Mouse (Mus musculus) C2C12 (cell line): Measurements from ENCODE around the gene Itgb6. TPM values are rescaled to one million over a fixed set of nuclear protein-coding genes. Genes with fewer than 3 reads are reported as not detected.

Experiments
- H3K27me3 ChIP-seq: one replicate; pipeline ENCODE4 v1.6.1; 2011; ENCODE audit not compliant: control insufficient read depth, insufficient read depth, insufficient read length
- H3K36me3 ChIP-seq: one replicate; pipeline ENCODE4 v1.6.1; 2011; ENCODE audit not compliant: control insufficient read depth, insufficient read depth
- H3K4me3 ChIP-seq: one replicate; pipeline ENCODE4 v1.5.1; 2011; ENCODE audit warnings: mild to moderate bottlenecking, control low read depth; ENCODE audit not compliant: poor library complexity, insufficient read depth, severe bottlenecking
- H3K79me2 ChIP-seq: one replicate; pipeline ENCODE4 v1.6.1; 2011; ENCODE audit not compliant: control insufficient read depth, insufficient read depth
- H3K79me3 ChIP-seq: one replicate; pipeline ENCODE4 v1.6.1; 2011; ENCODE audit warnings: low read depth, control low read depth
- H3ac ChIP-seq: one replicate; pipeline ENCODE3; 2011; ENCODE audit warnings: low read depth; ENCODE audit not compliant: control insufficient read depth, insufficient read length
- CEBPB ChIP-seq: IDR thresholded peaks from one replicate; pipeline ENCODE4 v1.6.1; 2011; ENCODE audit warnings: low read depth, mild to moderate bottlenecking, control low read depth, moderate library complexity
- CTCF ChIP-seq: IDR thresholded peaks from one replicate; pipeline ENCODE4 v1.5.1; 2011; ENCODE audit not compliant: control insufficient read depth, insufficient read depth, insufficient read length
- FOSL1 ChIP-seq: IDR thresholded peaks from one replicate; pipeline ENCODE4 v1.8.0; 2011; ENCODE audit warnings: mild to moderate bottlenecking, low read length; ENCODE audit not compliant: poor library complexity, insufficient read depth, severe bottlenecking
- MAX ChIP-seq: IDR thresholded peaks from one replicate; pipeline ENCODE4 v1.6.1; 2011; ENCODE audit warnings: mild to moderate bottlenecking, control low read depth
- MYOD1 ChIP-seq: IDR thresholded peaks from one replicate; pipeline ENCODE4 v1.6.1; 2011; ENCODE audit warnings: low read depth; ENCODE audit not compliant: control insufficient read depth, insufficient read length
- MYOG ChIP-seq: IDR thresholded peaks from one replicate; pipeline ENCODE4 v1.6.1; 2011; ENCODE audit not compliant: control insufficient read depth, insufficient read length; ENCODE audit errors: extremely low read depth
- USF1 ChIP-seq: IDR thresholded peaks from one replicate; pipeline ENCODE4 v1.6.1; 2011; ENCODE audit warnings: low read depth, mild to moderate bottlenecking, control low read depth, moderate library complexity
- polyA plus RNA-seq: library from polyadenylated mRNA; unstranded; fragments of >200 nt; fragmentation: generic; extraction: Trizol; gene quantifications from one replicate; pipeline ENCODE4 v1.2.1, GENCODE M21; 2012; ENCODE audit warnings: missing spikeins

Gene Itgb6
- polyA plus RNA-seq, 1 experiment = 0.30 TPM

GRCm38 (mm10) chr2:60748585-60748984 is 26.1 kb upstream of the Itgb6 start:
- no peaks in the 10 kb centered on the region for H3K27me3 ChIP-seq
- no peak for TF ChIP-seq CEBPB
- TF ChIP-seq FOSL1 = no peak
- TF ChIP-seq USF1 = no peak
- TF ChIP-seq MYOD1 = no peak
- TF ChIP-seq MAX = no peak
- TF ChIP-seq MYOG = no peak
- no peak for TF ChIP-seq CTCF
- H3ac ChIP-seq = no peak overlapping the region
- no peaks in the 10 kb centered on the region for H3K79me2 ChIP-seq
- no peak overlapping the region for H3K4me3 ChIP-seq
- H3K79me3 ChIP-seq = no peaks in the 10 kb centered on the region
- peaks cover 38% of the 10 kb centered on the region for H3K36me3 ChIP-seq

GRCm38 (mm10) chr2:60747590-60747989 is 25.1 kb upstream of the Itgb6 start:
- no peak overlapping the region for H3ac ChIP-seq
- no peak overlapping the region for H3K4me3 ChIP-seq
- H3K27me3 ChIP-seq = no peaks in the 10 kb centered on the region
- no peaks in the 10 kb centered on the region for H3K79me2 ChIP-seq
- H3K79me3 ChIP-seq = no peaks in the 10 kb centered on the region
- TF ChIP-seq MYOD1 (peak; percentile 33), CTCF (no peak), MAX (peak; percentile 99), USF1 (peak; percentile 57)
- H3K36me3 ChIP-seq = peaks cover 28% of the 10 kb centered on the region

- Histone ChIP-seq H3K36me3 (peaks cover 7% of the 10 kb centered on the region), H3ac (no peak overlapping the region), H3K4me3 (no peak overlapping the region), H3K79me3 (no peaks in the 10 kb centered on the region), H3K27me3 (no peaks in the 10 kb centered on the region), H3K79me2 (no peaks in the 10 kb centered on the region)
- TF ChIP-seq USF1 (no peak), CTCF (no peak), MAX (no peak), CEBPB (no peak), MYOG (no peak), MYOD1 (no peak), FOSL1 (no peak)
Measured at GRCm38 (mm10) chr2:60744674-60745073, 22.2 kb upstream of the Itgb6 start.

- Histone ChIP-seq H3K79me3 (no peaks in the 10 kb centered on the region), H3K27me3 (no peaks in the 10 kb centered on the region), H3K4me3 (no peak overlapping the region), H3ac (no peak overlapping the region), H3K36me3 (no peaks in the 10 kb centered on the region), H3K79me2 (no peaks in the 10 kb centered on the region)
- no peak for TF ChIP-seq MAX
- no peak for TF ChIP-seq MYOD1
- TF ChIP-seq CEBPB = no peak
- no peak for TF ChIP-seq MYOG
- no peak for TF ChIP-seq CTCF
Measured at GRCm38 (mm10) chr2:60739389-60740137, 17.1 kb upstream of the Itgb6 start.

GRCm38 (mm10) chr2:60730929-60731328 is 8.5 kb upstream of the Itgb6 start:
- H3K79me2 ChIP-seq = no peaks in the 10 kb centered on the region
- no peak overlapping the region for H3ac ChIP-seq
- no peaks in the 10 kb centered on the region for H3K36me3 ChIP-seq
- H3K79me3 ChIP-seq = no peaks in the 10 kb centered on the region
- TF ChIP-seq FOSL1 (no peak), MAX (no peak), MYOD1 (no peak)
- H3K27me3 ChIP-seq = no peaks in the 10 kb centered on the region
- H3K4me3 ChIP-seq = no peak overlapping the region

GRCm38 (mm10) chr2:60730024-60730423 is 7.6 kb upstream of the Itgb6 start:
- Histone ChIP-seq H3K4me3 (no peak overlapping the region), H3K79me3 (no peaks in the 10 kb centered on the region), H3ac (no peak overlapping the region), H3K27me3 (no peaks in the 10 kb centered on the region), H3K36me3 (no peaks in the 10 kb centered on the region), H3K79me2 (no peaks in the 10 kb centered on the region)
- TF ChIP-seq CTCF = no peak
- no peak for TF ChIP-seq MYOG
- TF ChIP-seq CEBPB = no peak
- TF ChIP-seq FOSL1 = no peak
- no peak for TF ChIP-seq MAX
- TF ChIP-seq USF1 = no peak
- TF ChIP-seq MYOD1 = no peak
